8 mouse cellular contexts compared by ENCODE assay signal in genomic region chr2:122302574-122303241, GRCm38 (mm10). TPM values are rescaled to one million over a fixed set of nuclear protein-coding genes. Genes with fewer than 3 reads are reported as not detected.
DNase-seq lines count a peak whose midpoint lies in the region; ATAC-seq and TF ChIP-seq lines count a peak whose summit lies in the region.

No protein-coding gene starts in this region.

- peak overlapping the region; percentile 81; the same call in 1 of the 2 replicates for H3K4me2 ChIP-seq in forebrain, embryonic 13.5 days
- H3K4me2 ChIP-seq in intestine, postnatal 0 days (replicated peaks; ENCODE audit: low read depth), result no peak overlapping the region
- H3K4me2 ChIP-seq in liver, embryonic 11.5 days, result no peak overlapping the region
- H3K4me2 ChIP-seq in neural tube, embryonic 13.5 days, result peak overlapping the region; percentile 77; the same call in 1 of the 2 replicates

- TF ChIP-seq CTCF in intestine, postnatal 0 days (IDR thresholded peaks at IDR 0.05; ENCODE audit: low read depth), result peak; percentile 71

- peak overlapping the region; percentile 45; the same call in 1 of the 2 replicates for H3K4me3 ChIP-seq in forebrain, embryonic 13.5 days
- no peak overlapping the region for H3K4me3 ChIP-seq in intestine, postnatal 0 days (ENCODE audit: low read depth, low read length)
- no peak overlapping the region for H3K4me3 ChIP-seq in liver, embryonic 11.5 days (ENCODE audit: low read depth, low read length)
- peak overlapping the region; percentile 44; the same call in 1 of the 2 replicates for H3K4me3 ChIP-seq in neural tube, embryonic 13.5 days

- no peaks in the 10 kb centered on the region for H3K36me3 ChIP-seq in forebrain, embryonic 13.5 days (ENCODE audit: poor library complexity, severe bottlenecking)
- no peaks in the 10 kb centered on the region for H3K36me3 ChIP-seq in intestine, postnatal 0 days (ENCODE audit: control insufficient read depth, insufficient read depth)
- H3K36me3 ChIP-seq in liver, embryonic 11.5 days (ENCODE audit: control insufficient read depth, insufficient read depth, low read length), result no peaks in the 10 kb centered on the region
- no peaks in the 10 kb centered on the region for H3K36me3 ChIP-seq in neural tube, embryonic 13.5 days

- H3K9me3 ChIP-seq in forebrain, embryonic 13.5 days (replicated peaks), result no peaks in the 10 kb centered on the region
- no peaks in the 10 kb centered on the region for H3K9me3 ChIP-seq in intestine, postnatal 0 days (ENCODE audit: control insufficient read depth)
- H3K9me3 ChIP-seq in liver, embryonic 11.5 days (ENCODE audit: control insufficient read depth, low read length), result no peaks in the 10 kb centered on the region
- no peaks in the 10 kb centered on the region for H3K9me3 ChIP-seq in neural tube, embryonic 13.5 days

- peaks cover 90% of the 10 kb centered on the region for H3K27me3 ChIP-seq in forebrain, embryonic 13.5 days
- H3K27me3 ChIP-seq in intestine, postnatal 0 days (replicated peaks; ENCODE audit: control insufficient read depth, insufficient read depth, low read length), result peaks cover 65% of the 10 kb centered on the region
- H3K27me3 ChIP-seq in liver, embryonic 11.5 days (replicated peaks; ENCODE audit: control insufficient read depth, insufficient read depth, low read length), result peaks cover 88% of the 10 kb centered on the region
- peaks cover 99% of the 10 kb centered on the region for H3K27me3 ChIP-seq in neural tube, embryonic 13.5 days

- peaks cover 34% of the 10 kb centered on the region for H3K4me1 ChIP-seq in forebrain, embryonic 13.5 days
- peaks cover 26% of the 10 kb centered on the region for H3K4me1 ChIP-seq in intestine, postnatal 0 days (replicated peaks; ENCODE audit: control insufficient read depth, insufficient read depth, low read length)
- peaks cover 2% of the 10 kb centered on the region; the same call in 1 of the 2 replicates for H3K4me1 ChIP-seq in liver, embryonic 11.5 days (replicated peaks; ENCODE audit: control insufficient read depth, insufficient read depth, low read length)
- H3K4me1 ChIP-seq in neural tube, embryonic 13.5 days (replicated peaks), result peaks cover 34% of the 10 kb centered on the region

- peak; percentile 53 to 56 for DNase-seq in urinary bladder, postnatal 36 days (ENCODE audit: low spot score in 2 of 2)
- no peak for DNase-seq in urinary bladder, postnatal 4 days (ENCODE audit: low spot score in 2 of 2)
- DNase-seq in c-Kit-positive CD71-positive TER-119-negative erythroid progenitor cells, embryonic 14.5 days (ENCODE audit: low read depth), result peak; percentile 66
- peak; percentile 56 for DNase-seq in liver, embryonic 11.5 days (ENCODE audit: low spot score)
- peak; percentile 38 to 50 for DNase-seq in thymus, adult 18-20 months

- ATAC-seq in forebrain, embryonic 13.5 days, result peak; percentile 67
- peak; percentile 78 for ATAC-seq in intestine, postnatal 0 days
- ATAC-seq in liver, embryonic 11.5 days (replicated peaks; ENCODE audit: low FRiP score), result peak; percentile 62; the same call in 1 of the 2 replicates
- ATAC-seq in neural tube, embryonic 13.5 days (ENCODE audit: low read depth), result no peak

- 10% methylated on average over 9 of the region's 9 CpGs for WGBS in forebrain, embryonic 13.5 days
- 10% methylated on average over 9 of the region's 9 CpGs for WGBS in intestine, postnatal 0 days
- 9% methylated on average over 9 of the region's 9 CpGs for WGBS in liver, embryonic 11.5 days
- 15% methylated on average over 9 of the region's 9 CpGs for WGBS in neural tube, embryonic 13.5 days

- no peak overlapping the region for H3K27ac ChIP-seq in forebrain, embryonic 13.5 days
- no peak overlapping the region for H3K27ac ChIP-seq in intestine, postnatal 0 days (ENCODE audit: low read depth, low read length)
- H3K27ac ChIP-seq in liver, embryonic 11.5 days (ENCODE audit: low read depth, low read length), result no peak overlapping the region
- no peak overlapping the region for H3K27ac ChIP-seq in neural tube, embryonic 13.5 days (replicated peaks)

- no peak overlapping the region for H3K9ac ChIP-seq in forebrain, embryonic 13.5 days
- no peak overlapping the region for H3K9ac ChIP-seq in intestine, postnatal 0 days (ENCODE audit: low read depth, low read length)
- H3K9ac ChIP-seq in liver, embryonic 11.5 days (ENCODE audit: low read depth, low read length), result no peak overlapping the region
- no peak overlapping the region for H3K9ac ChIP-seq in neural tube, embryonic 13.5 days

RNA-seq across cellular contexts. Expression of gene Duoxa2, which starts 4.0 kb away (rescaled TPM):
- polyA plus RNA-seq in forebrain, embryonic 13.5 days (2015; fragmentation: Nextera tagmentation; extraction: Ambion mirVana), result not detected in 2 replicates
- polyA plus RNA-seq in intestine, postnatal 0 days (2015; fragmentation: Nextera tagmentation; extraction: Ambion mirVana), result 0.83 and 1.5 TPM in 2 replicates
- polyA plus RNA-seq in liver, embryonic 11.5 days (2014; fragmentation: Nextera tagmentation; extraction: Ambion mirVana), result 0.12 TPM in 1 of 2 replicates, not detected in the other
- not detected in 2 replicates for polyA plus RNA-seq in neural tube, embryonic 13.5 days (2015; fragmentation: Nextera tagmentation; extraction: Ambion mirVana)

RNA-seq across cellular contexts. Expression of gene Duox2, which starts 4.5 kb away (rescaled TPM):
- polyA plus RNA-seq in forebrain, embryonic 13.5 days (2015; fragmentation: Nextera tagmentation; extraction: Ambion mirVana), result not detected in 2 replicates
- polyA plus RNA-seq in intestine, postnatal 0 days (2015; fragmentation: Nextera tagmentation; extraction: Ambion mirVana), result 0.17 and 0.38 TPM in 2 replicates
- not detected in 2 replicates for polyA plus RNA-seq in liver, embryonic 11.5 days (2014; fragmentation: Nextera tagmentation; extraction: Ambion mirVana)
- not detected in 2 replicates for polyA plus RNA-seq in neural tube, embryonic 13.5 days (2015; fragmentation: Nextera tagmentation; extraction: Ambion mirVana)

RNA-seq across cellular contexts. Expression of gene Duoxa1, which starts 10.8 kb away (rescaled TPM):
- polyA plus RNA-seq in forebrain, embryonic 13.5 days (2015; fragmentation: Nextera tagmentation; extraction: Ambion mirVana), result not detected in 2 replicates
- not detected in 2 replicates for polyA plus RNA-seq in intestine, postnatal 0 days (2015; fragmentation: Nextera tagmentation; extraction: Ambion mirVana)
- not detected in 2 replicates for polyA plus RNA-seq in liver, embryonic 11.5 days (2014; fragmentation: Nextera tagmentation; extraction: Ambion mirVana)
- 0.29 TPM in 1 of 2 replicates, not detected in the other for polyA plus RNA-seq in neural tube, embryonic 13.5 days (2015; fragmentation: Nextera tagmentation; extraction: Ambion mirVana)

RNA-seq across cellular contexts. Expression of gene Duox1, which starts 12.8 kb away (rescaled TPM):
- polyA plus RNA-seq in forebrain, embryonic 13.5 days (2015; fragmentation: Nextera tagmentation; extraction: Ambion mirVana), result 0.04 TPM in 1 of 2 replicates, not detected in the other
- polyA plus RNA-seq in intestine, postnatal 0 days (2015; fragmentation: Nextera tagmentation; extraction: Ambion mirVana), result 0.07 TPM in 1 of 2 replicates, not detected in the other
- 0.10 TPM in 1 of 2 replicates, not detected in the other for polyA plus RNA-seq in liver, embryonic 11.5 days (2014; fragmentation: Nextera tagmentation; extraction: Ambion mirVana)
- polyA plus RNA-seq in neural tube, embryonic 13.5 days (2015; fragmentation: Nextera tagmentation; extraction: Ambion mirVana), result 0.06 and 0.13 TPM in 2 replicates

Comparison
In these comparisons a context has a peak if more than half of its experiments do, and no peak if none do; other contexts are left out.
1. DNase-seq: peak in urinary bladder, postnatal 36 days (2 of 2), c-Kit-positive CD71-positive TER-119-negative erythroid progenitor cells, embryonic 14.5 days (single experiment), liver, embryonic 11.5 days (single experiment) and thymus, adult 18-20 months (2 of 2); none in urinary bladder, postnatal 4 days (0 of 2).
2. H3K4me2 ChIP-seq: peak in forebrain, embryonic 13.5 days (single experiment) and neural tube, embryonic 13.5 days (single experiment); none in intestine, postnatal 0 days (single experiment) and liver, embryonic 11.5 days (single experiment).
3. H3K4me3 ChIP-seq: peak in forebrain, embryonic 13.5 days (single experiment) and neural tube, embryonic 13.5 days (single experiment); none in intestine, postnatal 0 days (single experiment) and liver, embryonic 11.5 days (single experiment).